In genomic region chr3:101408953-101409750, GRCm38 (mm10) we compare ENCODE assay signal across 10 mouse cellular contexts. TPM values are rescaled to one million over a fixed set of nuclear protein-coding genes. Genes with fewer than 3 reads are reported as not detected.
DNase-seq lines count a peak whose midpoint lies in the region; ATAC-seq and TF ChIP-seq lines count a peak whose summit lies in the region.
"Had no signal": no experiment of that assay in that cellular context is flagged by ENCODE, and none has a peak within 500 bp of the region (broad histone marks: within the 10 kb centered on the region; RNA-seq: fewer than 3 reads in every experiment).

No protein-coding gene starts in this region.

- peaks cover 69% of the 10 kb centered on the region for H3K4me1 ChIP-seq in midbrain, embryonic 10.5 days
- H3K4me1 ChIP-seq in midbrain, postnatal 0 days (ENCODE audit: insufficient read depth, low read length), result peaks cover 16% of the 10 kb centered on the region
- peaks cover 57% of the 10 kb centered on the region for H3K4me1 ChIP-seq in hindbrain, embryonic 15.5 days (replicated peaks)
- peaks cover 24% of the 10 kb centered on the region for H3K4me1 ChIP-seq in stomach, postnatal 0 days (replicated peaks; ENCODE audit: control insufficient read depth, insufficient read depth)

- no peak overlapping the region for H3K4me2 ChIP-seq in midbrain, postnatal 0 days (ENCODE audit: low read depth, low read length, poor library complexity, severe bottlenecking)
- H3K4me2 ChIP-seq in hindbrain, embryonic 15.5 days, result no peak overlapping the region
- peak overlapping the region; percentile 25 for H3K4me2 ChIP-seq in stomach, postnatal 0 days (replicated peaks; ENCODE audit: low read depth)

- no peak for TF ChIP-seq CTCF in midbrain, postnatal 0 days (IDR thresholded peaks at IDR 0.05)
- no peak for TF ChIP-seq CTCF in stomach, postnatal 0 days (IDR thresholded peaks at IDR 0.05; ENCODE audit: low read depth)

- ATAC-seq in midbrain, postnatal 0 days (ENCODE audit: low FRiP score), result no peak
- ATAC-seq in hindbrain, embryonic 15.5 days (ENCODE audit: low FRiP score, low read depth), result no peak
- no peak for ATAC-seq in stomach, postnatal 0 days (ENCODE audit: low FRiP score, low TSS enrichment)

- no peaks in the 10 kb centered on the region for H3K9me3 ChIP-seq in midbrain, embryonic 10.5 days (replicated peaks)
- no peaks in the 10 kb centered on the region for H3K9me3 ChIP-seq in midbrain, postnatal 0 days (ENCODE audit: low read length)
- no peaks in the 10 kb centered on the region for H3K9me3 ChIP-seq in hindbrain, embryonic 15.5 days
- H3K9me3 ChIP-seq in stomach, postnatal 0 days (ENCODE audit: control insufficient read depth, low read length), result no peaks in the 10 kb centered on the region

- no peak overlapping the region for H3K9ac ChIP-seq in midbrain, postnatal 0 days (replicated peaks; ENCODE audit: low read length, poor library complexity, severe bottlenecking)
- no peak overlapping the region for H3K9ac ChIP-seq in hindbrain, embryonic 15.5 days
- H3K9ac ChIP-seq in stomach, postnatal 0 days (ENCODE audit: low read length), result peak overlapping the region; percentile 23; the same call in 1 of the 2 replicates

- no peak for TF ChIP-seq EP300 in stomach, postnatal 0 days (optimal IDR thresholded peaks at IDR 0.05)

- 59% methylated on average over 20 of the region's 20 CpGs for WGBS in midbrain, embryonic 10.5 days
- 43% methylated on average over 20 of the region's 20 CpGs for WGBS in midbrain, postnatal 0 days
- WGBS in hindbrain, embryonic 15.5 days, result 41% methylated on average over 20 of the region's 20 CpGs
- whole genome bisulfite sequencing in stomach, postnatal 0 days, result 30% methylated on average over 20 of the region's 20 CpGs

- H3K36me3 ChIP-seq in midbrain, embryonic 10.5 days, result no peaks in the 10 kb centered on the region
- H3K36me3 ChIP-seq in midbrain, postnatal 0 days (ENCODE audit: insufficient read depth, low read length), result no peaks in the 10 kb centered on the region
- no peaks in the 10 kb centered on the region for H3K36me3 ChIP-seq in hindbrain, embryonic 15.5 days
- H3K36me3 ChIP-seq in stomach, postnatal 0 days (ENCODE audit: control insufficient read depth, insufficient read depth, low read length), result no peaks in the 10 kb centered on the region

- peak; percentile 32 for DNase-seq in gastrocnemius, postnatal 25 days
- no peak for DNase-seq in gastrocnemius, postnatal 36 days
- no peak for DNase-seq in midbrain, embryonic 10.5 days (ENCODE audit: low spot score)
- DNase-seq in midbrain, postnatal 0 days (ENCODE audit: low spot score), result no peak
- no peak for DNase-seq in stomach, postnatal 0 days (ENCODE audit: low spot score)
- no peak for DNase-seq in thymus, postnatal 14 days
- no peak for DNase-seq in cerebellum, postnatal 10 days
- DNase-seq: cerebellum, adult 18-20 months; left cerebral cortex, postnatal 4 days had no signal

- intact Hi-C loops in gastrocnemius, postnatal 36 days (cut with DNase I), result no loop called here

- no peak overlapping the region for H3K4me3 ChIP-seq in midbrain, embryonic 10.5 days
- H3K4me3 ChIP-seq in midbrain, postnatal 0 days (ENCODE audit: low read depth, low read length), result no peak overlapping the region
- H3K4me3 ChIP-seq in hindbrain, embryonic 15.5 days, result no peak overlapping the region
- H3K4me3 ChIP-seq in stomach, postnatal 0 days (ENCODE audit: low read depth, low read length), result no peak overlapping the region

- H3K27me3 ChIP-seq in midbrain, embryonic 10.5 days (ENCODE audit: low read depth, poor library complexity, severe bottlenecking), result no peaks in the 10 kb centered on the region
- H3K27me3 ChIP-seq in midbrain, postnatal 0 days (ENCODE audit: insufficient read depth, low read length), result no peaks in the 10 kb centered on the region
- H3K27me3 ChIP-seq in hindbrain, embryonic 15.5 days, result no peaks in the 10 kb centered on the region
- no peaks in the 10 kb centered on the region for H3K27me3 ChIP-seq in stomach, postnatal 0 days (ENCODE audit: control insufficient read depth, insufficient read depth, low read length)

- 0 out of 2 replicates have a peak overlapping the region, but pooled peaks have one; percentile 13 for H3K27ac ChIP-seq in midbrain, embryonic 10.5 days (replicated peaks)
- H3K27ac ChIP-seq in midbrain, postnatal 0 days (ENCODE audit: low read depth, low read length), result no peak overlapping the region
- H3K27ac ChIP-seq in hindbrain, embryonic 15.5 days (replicated peaks), result peak overlapping the region; percentile 41
- peak overlapping the region; percentile 67 for H3K27ac ChIP-seq in stomach, postnatal 0 days (replicated peaks)

RNA-seq across cellular contexts. Expression of gene Igsf3, which starts 32.3 kb away (rescaled TPM):
- 1 to 10 TPM; 3.6 to 4.1 TPM for total RNA-seq in gastrocnemius, postnatal 25 days (2021)
- 1 to 10 TPM; 3.9 to 4.1 TPM for total RNA-seq in gastrocnemius, postnatal 36 days (2021)
- 22.7 and 29.7 TPM in 2 replicates for polyA plus RNA-seq in midbrain, embryonic 10.5 days (2016; fragmentation: Nextera tagmentation; extraction: Ambion mirVana)
- total RNA-seq in midbrain, postnatal 0 days (2014; rRNA removed), result 102 and 104 TPM in 2 replicates
- polyA plus RNA-seq in midbrain, postnatal 0 days (2015; fragmentation: Nextera tagmentation; extraction: Ambion mirVana), result 84.2 and 84.9 TPM in 2 replicates
- 80.2 and 90.6 TPM in 2 replicates for polyA plus RNA-seq in hindbrain, embryonic 15.5 days (2015; fragmentation: Nextera tagmentation; extraction: Ambion mirVana)
- 12.4 and 13.6 TPM in 2 replicates for polyA plus RNA-seq in stomach, postnatal 0 days (2015; fragmentation: Nextera tagmentation; extraction: Ambion mirVana)
